Comparison of ENCODE assay signal across 25 mouse cellular contexts in the genomic region with DNA sequence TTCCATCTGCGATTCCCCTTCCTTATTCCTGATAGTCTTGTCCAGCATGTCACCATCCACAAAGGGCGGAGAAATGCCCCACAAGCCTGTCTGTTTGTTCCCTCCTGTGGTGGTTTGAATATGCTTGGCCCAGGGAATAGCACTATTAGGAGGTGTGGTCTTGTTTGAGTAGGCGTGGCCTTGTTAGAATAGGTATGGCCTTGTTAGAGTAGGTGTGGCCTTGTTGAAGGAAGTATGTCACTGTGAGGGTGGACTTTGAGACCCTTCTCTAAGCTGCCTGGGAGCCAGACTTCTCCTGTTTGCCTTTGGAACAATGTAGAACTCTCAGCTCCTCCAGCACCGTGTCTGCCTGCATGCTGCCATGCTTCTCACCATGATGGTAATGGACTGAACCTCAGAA. TPM values are rescaled to one million over a fixed set of nuclear protein-coding genes. Genes with fewer than 3 reads are reported as not detected.
DNase-seq lines count a peak whose midpoint lies in the region; ATAC-seq and TF ChIP-seq lines count a peak whose summit lies in the region.
"Had no signal": no experiment of that assay in that cellular context is flagged by ENCODE, and none has a peak within 500 bp of the region (broad histone marks: within the 10 kb centered on the region; RNA-seq: fewer than 3 reads in every experiment).

No protein-coding gene starts in this region.

- no peak overlapping the region for H3K4me2 ChIP-seq in intestine, postnatal 0 days (replicated peaks; ENCODE audit: low read depth)
- H3K4me2 ChIP-seq: embryonic facial prominence, embryonic 12.5 days; forebrain, embryonic 13.5 days; forebrain, embryonic 15.5 days had no signal

- H3K36me3 ChIP-seq in intestine, postnatal 0 days (ENCODE audit: control insufficient read depth, insufficient read depth), result no peaks in the 10 kb centered on the region
- H3K36me3 ChIP-seq: embryonic facial prominence, embryonic 10.5 days; embryonic facial prominence, embryonic 12.5 days; forebrain, embryonic 15.5 days had no signal

- no peak for TF ChIP-seq CTCF in intestine, postnatal 0 days (IDR thresholded peaks at IDR 0.05; ENCODE audit: low read depth)

- peak; percentile 36; the same call in 1 of the 2 replicates for ATAC-seq in intestine, postnatal 0 days
- ATAC-seq: forebrain, embryonic 13.5 days; forebrain, embryonic 15.5 days; forebrain, postnatal 0 days had no signal

- no peak overlapping the region for H3K9ac ChIP-seq in intestine, postnatal 0 days (ENCODE audit: low read depth, low read length)
- H3K9ac ChIP-seq: embryonic facial prominence, embryonic 12.5 days; forebrain, embryonic 13.5 days; forebrain, embryonic 15.5 days; forebrain, postnatal 0 days had no signal

- H3K27me3 ChIP-seq in intestine, postnatal 0 days (replicated peaks; ENCODE audit: control insufficient read depth, insufficient read depth, low read length), result no peaks in the 10 kb centered on the region
- H3K27me3 ChIP-seq: embryonic facial prominence, embryonic 12.5 days; forebrain, embryonic 13.5 days; forebrain, embryonic 15.5 days had no signal

- H3K27ac ChIP-seq in intestine, postnatal 0 days (ENCODE audit: low read depth, low read length), result no peak overlapping the region
- H3K27ac ChIP-seq: embryonic facial prominence, embryonic 10.5 days; embryonic facial prominence, embryonic 12.5 days; forebrain, embryonic 13.5 days; forebrain, embryonic 15.5 days had no signal

- DNase-seq in R1 (ENCODE audit: low read depth, low spot score) (peak; percentile 62), ZHBTc4 (ENCODE audit: low read depth, low spot score) (peak; percentile 25)
- DNase-seq in layer of hippocampus, postnatal 14 days (ENCODE audit: low spot score in 2 of 2), result no peak
- DNase-seq in layer of hippocampus, adult 18-20 months (ENCODE audit: low spot score in 2 of 2), result no peak
- DNase-seq in urinary bladder, postnatal 25 days (ENCODE audit: low spot score), result no peak
- DNase-seq: adrenal gland, adult 2 months; adrenal gland, postnatal 10 days; adrenal gland, postnatal 25 days; cerebellum, adult 11 months; cerebellum, adult 18-20 months; cerebellum, adult 8-10 months; cerebellum, adult 9-11 months; cerebellum, postnatal 14 days; cerebellum, postnatal 36 days; forebrain, postnatal 0 days had no signal

- H3K4me3 ChIP-seq in intestine, postnatal 0 days (ENCODE audit: low read depth, low read length), result no peak overlapping the region
- H3K4me3 ChIP-seq: embryonic facial prominence, embryonic 10.5 days; embryonic facial prominence, embryonic 12.5 days; forebrain, embryonic 13.5 days; forebrain, embryonic 15.5 days had no signal

- no peaks in the 10 kb centered on the region for H3K9me3 ChIP-seq in intestine, postnatal 0 days (ENCODE audit: control insufficient read depth)
- H3K9me3 ChIP-seq: embryonic facial prominence, embryonic 10.5 days; embryonic facial prominence, embryonic 12.5 days; forebrain, embryonic 13.5 days; forebrain, embryonic 15.5 days had no signal

- no peaks in the 10 kb centered on the region for H3K4me1 ChIP-seq in intestine, postnatal 0 days (replicated peaks; ENCODE audit: control insufficient read depth, insufficient read depth, low read length)
- H3K4me1 ChIP-seq: embryonic facial prominence, embryonic 10.5 days; embryonic facial prominence, embryonic 12.5 days; forebrain, embryonic 13.5 days; forebrain, embryonic 15.5 days had no signal

- WGBS in intestine, postnatal 0 days, result 79% methylated on average over 4 of the region's 4 CpGs

RNA-seq across cellular contexts. Expression of a gene that starts 8.5 kb away (rescaled TPM):
- 0.13 and 0.17 TPM in 2 replicates for polyA plus RNA-seq in intestine, postnatal 0 days (2015; fragmentation: Nextera tagmentation; extraction: Ambion mirVana)
- 1 to 10 TPM; 2.7 to 7.0 TPM for total RNA-seq in layer of hippocampus, postnatal 14 days (2021)
- total RNA-seq in layer of hippocampus, adult 18-20 months (2021), result 1 to 10 TPM; 2.9 to 3.3 TPM

RNA-seq across cellular contexts. Expression of a gene that starts 9.5 kb away (rescaled TPM):
- 1.0 and 1.2 TPM in 2 replicates for polyA plus RNA-seq in intestine, postnatal 0 days (2015; fragmentation: Nextera tagmentation; extraction: Ambion mirVana)
- 1 to 10 TPM; 1.1 to 1.7 TPM for total RNA-seq in layer of hippocampus, postnatal 14 days (2021)
- total RNA-seq in layer of hippocampus, adult 18-20 months (2021), result under 1 TPM; 0.30 to 0.32 TPM
- total RNA-seq: ES-E14, MEL had no signal

RNA-seq across cellular contexts. Expression of a gene that starts 57.7 kb away (rescaled TPM):
- 0.26 and 0.46 TPM in 2 replicates for polyA plus RNA-seq in intestine, postnatal 0 days (2015; fragmentation: Nextera tagmentation; extraction: Ambion mirVana)
- under 1 TPM in 1 of 2 experiments, not detected in 1; 0.10 TPM for total RNA-seq in layer of hippocampus, postnatal 14 days (2021)
- total RNA-seq in layer of hippocampus, adult 18-20 months (2021), result not detected
- total RNA-seq: MEL had no signal
- polyA plus RNA-seq: cortical plate, adult 2 months; embryonic facial prominence, embryonic 10.5 days; embryonic facial prominence, embryonic 14.5 days; forebrain, embryonic 11.5 days had no signal

Comparison
In these comparisons a context has a peak if more than half of its experiments do, and no peak if none do; other contexts are left out.
1. DNase-seq: peak in R1 (single experiment) and ZHBTc4 (single experiment); none in layer of hippocampus, postnatal 14 days (0 of 2), layer of hippocampus, adult 18-20 months (0 of 2) and urinary bladder, postnatal 25 days (single experiment).